ENCODE assay signal across 18 mouse cellular contexts in genomic region chr6:39570426-39570825, GRCm38 (mm10). TPM values are rescaled to one million over a fixed set of nuclear protein-coding genes. Genes with fewer than 3 reads are reported as not detected.
"Had no signal": no experiment of that assay in that cellular context is flagged by ENCODE, and none has a peak within 500 bp of the region (broad histone marks: within the 10 kb centered on the region; RNA-seq: fewer than 3 reads in every experiment).

No protein-coding gene starts in this region.

- H3K27me3 ChIP-seq: limb, embryonic 12.5 days; limb, embryonic 15.5 days; midbrain, embryonic 13.5 days had no signal

- H3K9me3 ChIP-seq: limb, embryonic 12.5 days; limb, embryonic 15.5 days; midbrain, embryonic 13.5 days had no signal

- H3K4me2 ChIP-seq: limb, embryonic 12.5 days; limb, embryonic 15.5 days; liver, embryonic 11.5 days; lung, embryonic 14.5 days; midbrain, embryonic 13.5 days had no signal

- H3K27ac ChIP-seq: limb, embryonic 12.5 days; limb, embryonic 15.5 days; liver, embryonic 14.5 days; macrophage; midbrain, embryonic 13.5 days; stomach, postnatal 0 days had no signal

- H3K9ac ChIP-seq: limb, embryonic 12.5 days; limb, embryonic 15.5 days; liver, embryonic 14.5 days; liver, postnatal 0 days; lung, embryonic 14.5 days; midbrain, embryonic 13.5 days had no signal

- DNase-seq: kidney, postnatal 14 days; kidney, postnatal 4 days; left cerebral cortex, postnatal 4 days; liver, postnatal 0 days; lung, embryonic 14.5 days; thymus, adult 2 months; thymus, postnatal 14 days; thymus, postnatal 4 days had no signal

- ATAC-seq: liver, postnatal 0 days; lung, postnatal 0 days; midbrain, embryonic 13.5 days had no signal

- H3K4me3 ChIP-seq: limb, embryonic 12.5 days; limb, embryonic 15.5 days; midbrain, embryonic 13.5 days had no signal

- H3K36me3 ChIP-seq: limb, embryonic 12.5 days; limb, embryonic 15.5 days; midbrain, embryonic 13.5 days had no signal

RNA-seq across cellular contexts. Expression of gene Gm42420, which starts 15.1 kb away (rescaled TPM):
- total RNA-seq: layer of hippocampus, adult 18-20 months; midbrain, postnatal 0 days had no signal
- polyA plus RNA-seq: macrophage had no signal
